Mouse (Mus musculus) liver, embryonic 14.5 days (tissue): ENCODE measurements around the gene Gria1.

Experiments used
- CTCF ChIP-seq: IDR thresholded peaks from 2 replicates; pipeline ENCODE4 v1.5.1; 2016; ENCODE audit warnings: antibody characterized with exemption, low read depth, control low read depth
- EP300 ChIP-seq: IDR thresholded peaks from 2 replicates; pipeline ENCODE4 v1.6.1; 2016; ENCODE audit warnings: antibody characterized with exemption, low read depth

DNA sequence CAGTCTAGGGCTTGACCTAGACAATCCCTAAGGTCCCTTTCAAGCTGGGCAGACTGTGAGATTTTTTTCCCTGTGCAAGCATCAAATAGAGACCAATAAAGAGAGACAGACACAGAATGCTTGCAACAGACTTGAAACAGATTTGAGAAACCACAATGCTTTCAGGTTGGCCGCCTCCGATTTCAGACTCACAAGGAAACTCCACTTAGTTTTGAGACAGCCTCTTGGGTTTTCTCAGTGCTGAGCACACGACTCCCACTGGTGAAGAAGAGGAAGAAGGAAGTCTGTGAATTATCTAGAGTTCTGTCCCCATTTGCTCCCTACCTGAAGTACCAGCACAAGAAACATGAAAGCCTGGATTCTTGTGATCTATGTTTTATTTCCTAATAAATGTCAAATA is 94.5 kb downstream of the Gria1 start:
- TF ChIP-seq CTCF (no peak), EP300 (no peak)
